Mouse (Mus musculus): ENCODE results near the gene Plcg2.

- TF ChIP-seq CTCF (IDR thresholded peaks at IDR 0.05; ENCODE audit: extremely low read depth, insufficient read depth, low read length): no peak
- TF ChIP-seq POLR2A (IDR thresholded peaks at IDR 0.05; ENCODE audit: extremely low read depth, insufficient read depth, low read length): no peak
Observed at GRCm38 (mm10) chr8:117536862-117537261, 38.8 kb downstream of the Plcg2 start.

All from cortical plate, adult 2 months (tissue).